Comparison of ENCODE assay signal across 11 mouse cellular contexts in the genomic region with DNA sequence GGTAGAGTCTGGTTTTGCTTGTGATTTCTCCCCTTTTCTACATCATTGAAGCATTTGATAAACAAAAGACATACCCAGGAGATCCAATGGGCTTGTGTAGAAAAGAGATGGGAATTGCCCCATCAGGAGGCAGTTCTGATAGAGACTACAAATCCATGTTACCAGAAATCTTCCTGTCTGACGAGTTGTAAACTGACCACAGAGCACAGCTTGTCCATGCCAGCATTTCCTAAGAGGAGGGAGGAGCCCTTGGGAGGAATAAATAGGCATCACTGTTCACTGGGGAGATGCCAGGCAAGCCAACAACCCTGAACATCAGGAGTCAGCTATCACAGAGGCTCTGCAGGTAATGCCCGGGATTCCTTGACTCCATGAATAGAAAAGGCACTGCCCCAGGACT. TPM values are rescaled to one million over a fixed set of nuclear protein-coding genes. Genes with fewer than 3 reads are reported as not detected.
"Had no signal": no experiment of that assay in that cellular context is flagged by ENCODE, and none has a peak within 500 bp of the region (broad histone marks: within the 10 kb centered on the region; RNA-seq: fewer than 3 reads in every experiment).

No protein-coding gene starts in this region.

RNA-seq across cellular contexts. Expression of gene Serpina3n, which starts 19.7 kb away (rescaled TPM):
- total RNA-seq: neutrophil, adult 5-6 weeks had no signal
- polyA plus RNA-seq: stomach, embryonic 14.5 days; stomach, embryonic 15.5 days had no signal

RNA-seq across cellular contexts. Expression of gene Serpina3k, which starts 48.6 kb away (rescaled TPM):
- total RNA-seq: neutrophil, adult 5-6 weeks had no signal
- polyA plus RNA-seq: neural tube, embryonic 13.5 days; neural tube, embryonic 14.5 days; neural tube, embryonic 15.5 days; small intestine, adult 2 months; stomach, embryonic 14.5 days; stomach, embryonic 15.5 days; stomach, embryonic 16.5 days; thymus, postnatal 0 days had no signal

RNA-seq across cellular contexts. Expression of gene Serpina3m, which starts 48.6 kb away (rescaled TPM):
- total RNA-seq: neutrophil, adult 5-6 weeks had no signal
- polyA plus RNA-seq: neural tube, embryonic 13.5 days; neural tube, embryonic 14.5 days; neural tube, embryonic 15.5 days; small intestine, adult 2 months; spleen, adult 2 months; stomach, embryonic 14.5 days; stomach, embryonic 15.5 days; stomach, embryonic 16.5 days; testis, adult 2 months had no signal
